Mouse (Mus musculus): Measurements from ENCODE around the gene Sh3gl1. TPM values are rescaled to one million over a fixed set of nuclear protein-coding genes. Genes with fewer than 3 reads are reported as not detected.

The Sh3gl1 gene
- polyA plus RNA-seq, 1 experiment from 2014 or later = 96.0 TPM

DNA sequence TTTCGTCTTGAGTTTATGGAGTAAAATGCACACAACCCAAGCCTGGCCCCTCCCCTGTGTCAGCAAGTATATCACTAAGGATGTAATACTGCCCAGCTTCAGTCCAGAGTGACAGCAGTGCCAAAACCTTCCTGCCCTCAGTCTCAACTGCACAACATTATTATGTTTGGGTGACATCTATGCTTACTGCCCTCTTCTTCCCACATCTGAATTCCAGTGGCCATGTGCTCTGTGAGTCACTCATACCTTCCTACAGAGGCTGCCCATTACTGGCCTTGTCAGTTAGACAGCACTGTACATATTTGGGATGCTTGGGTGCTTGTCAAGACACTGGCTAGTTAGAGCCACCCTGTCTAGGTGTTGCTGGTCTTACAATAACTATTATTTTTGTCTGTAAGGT lies 10.1 kb downstream of the Sh3gl1 start:
- Histone ChIP-seq H3K27ac (ENCODE audit: low read depth, low read length) (no peak overlapping the region), H3K27me3 (replicated peaks; ENCODE audit: control insufficient read depth, insufficient read depth, low read length) (no peaks in the 10 kb centered on the region), H3K4me1 (ENCODE audit: control insufficient read depth, insufficient read depth, low read length) (no peaks in the 10 kb centered on the region), H3K9ac (ENCODE audit: low read length) (no peak overlapping the region), H3K4me2 (ENCODE audit: low read length) (no peak overlapping the region), H3K9me3 (replicated peaks; ENCODE audit: control insufficient read depth, low read length) (no peaks in the 10 kb centered on the region), H3K4me3 (ENCODE audit: low read depth, low read length) (no peak overlapping the region), H3K36me3 (ENCODE audit: control insufficient read depth, insufficient read depth, low read length) (peaks cover 25% of the 10 kb centered on the region)
- DNase-seq (ENCODE audit: low spot score) (no peak), ATAC-seq (no peak)
- 100% methylated on average over 1 of the region's 1 CpGs for WGBS

DNA sequence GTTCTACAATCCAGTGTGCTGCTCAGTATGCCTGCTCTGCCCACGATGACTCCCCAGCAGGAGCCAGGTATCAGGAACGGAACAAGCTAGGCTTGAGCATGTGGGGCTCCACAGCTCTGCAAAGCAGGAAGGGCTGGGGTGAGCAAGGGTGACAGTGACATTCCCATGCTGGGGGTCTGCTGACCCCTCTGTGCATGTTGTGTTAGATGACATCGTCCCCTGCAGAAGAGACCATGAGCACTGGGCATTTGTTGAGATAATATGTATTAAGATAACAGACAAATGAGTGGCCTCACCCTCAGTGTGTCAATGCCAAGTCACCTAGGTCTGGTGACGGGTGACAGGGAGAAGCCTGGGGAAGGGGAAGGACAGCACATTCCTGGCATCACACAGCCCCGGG lies 11.5 kb downstream of the Sh3gl1 start:
- H3K4me1 ChIP-seq (ENCODE audit: control insufficient read depth, insufficient read depth, low read length) = no peaks in the 10 kb centered on the region
- H3K36me3 ChIP-seq (ENCODE audit: control insufficient read depth, insufficient read depth, low read length) = peaks cover 22% of the 10 kb centered on the region
- H3K9ac ChIP-seq (ENCODE audit: low read length) = no peak overlapping the region
- DNase-seq (ENCODE audit: low spot score) (no peak), ATAC-seq (no peak)
- H3K9me3 ChIP-seq (replicated peaks; ENCODE audit: control insufficient read depth, low read length) = no peaks in the 10 kb centered on the region
- no peak overlapping the region for H3K4me3 ChIP-seq (ENCODE audit: low read depth, low read length)
- H3K27me3 ChIP-seq (replicated peaks; ENCODE audit: control insufficient read depth, insufficient read depth, low read length) = no peaks in the 10 kb centered on the region
- H3K4me2 ChIP-seq (ENCODE audit: low read length) = no peak overlapping the region
- 80% methylated on average over 5 of the region's 5 CpGs for WGBS
- H3K27ac ChIP-seq (ENCODE audit: low read depth, low read length) = no peak overlapping the region

DNA sequence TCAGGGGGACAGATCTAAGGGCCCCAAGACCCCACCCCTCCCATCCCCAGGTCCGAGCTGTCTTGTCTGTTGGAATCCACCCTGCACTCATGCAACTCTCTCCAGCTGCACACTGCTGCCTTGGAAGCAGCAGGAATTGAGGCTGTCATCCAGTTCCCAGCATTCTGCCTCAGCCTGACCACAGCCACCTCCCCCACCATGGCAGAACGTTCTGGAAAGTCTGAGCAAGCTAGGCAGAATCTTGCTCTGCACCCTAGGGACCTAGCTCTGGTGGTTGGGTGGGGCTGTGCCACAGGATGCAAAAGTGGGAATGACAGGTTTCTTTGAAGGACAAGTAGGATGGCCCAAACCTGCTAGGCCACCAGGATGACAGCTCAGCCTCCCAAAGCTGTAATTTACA lies 12.0 kb downstream of the Sh3gl1 start:
- H3K36me3 ChIP-seq (ENCODE audit: control insufficient read depth, insufficient read depth, low read length) = peaks cover 24% of the 10 kb centered on the region
- no peaks in the 10 kb centered on the region for H3K27me3 ChIP-seq (replicated peaks; ENCODE audit: control insufficient read depth, insufficient read depth, low read length)
- H3K9me3 ChIP-seq (replicated peaks; ENCODE audit: control insufficient read depth, low read length) = no peaks in the 10 kb centered on the region
- DNase-seq (ENCODE audit: low spot score) = no peak
- 78% methylated on average over 2 of the region's 2 CpGs for WGBS
- H3K27ac ChIP-seq (ENCODE audit: low read depth, low read length) = no peak overlapping the region
- no peak for ATAC-seq
- H3K4me3 ChIP-seq (ENCODE audit: low read depth, low read length) = no peak overlapping the region
- H3K4me1 ChIP-seq (ENCODE audit: control insufficient read depth, insufficient read depth, low read length) = no peaks in the 10 kb centered on the region
- no peak overlapping the region for H3K9ac ChIP-seq (ENCODE audit: low read length)
- H3K4me2 ChIP-seq (ENCODE audit: low read length) = no peak overlapping the region

DNA sequence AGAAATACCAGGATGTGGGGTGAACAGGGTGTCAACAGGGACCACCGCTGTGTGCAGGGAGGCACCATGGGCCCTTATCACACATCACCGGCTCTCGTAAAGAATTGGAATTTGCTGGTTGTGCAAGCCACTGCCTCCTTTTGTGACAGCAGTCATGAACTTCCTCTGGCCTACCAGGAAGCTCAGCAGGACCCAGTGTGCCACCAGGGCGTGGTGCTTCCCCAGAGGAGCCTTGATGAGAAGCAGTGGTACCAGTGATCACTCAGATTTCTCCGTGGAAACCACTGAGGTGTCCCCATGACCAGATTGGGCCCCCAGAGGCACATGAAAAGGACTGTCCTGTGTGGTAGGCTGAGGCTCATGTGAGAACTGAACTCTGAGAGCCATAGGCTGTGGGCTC lies 13.0 kb downstream of the Sh3gl1 start:
- WGBS = 92% methylated on average over 5 of the region's 5 CpGs
- no peak for DNase-seq (ENCODE audit: low spot score)
- Histone ChIP-seq H3K4me3 (ENCODE audit: low read depth, low read length) (no peak overlapping the region), H3K4me1 (ENCODE audit: control insufficient read depth, insufficient read depth, low read length) (no peaks in the 10 kb centered on the region), H3K27ac (ENCODE audit: low read depth, low read length) (no peak overlapping the region), H3K9ac (ENCODE audit: low read length) (no peak overlapping the region), H3K4me2 (ENCODE audit: low read length) (no peak overlapping the region), H3K27me3 (replicated peaks; ENCODE audit: control insufficient read depth, insufficient read depth, low read length) (no peaks in the 10 kb centered on the region), H3K36me3 (ENCODE audit: control insufficient read depth, insufficient read depth, low read length) (peaks cover 23% of the 10 kb centered on the region), H3K9me3 (replicated peaks; ENCODE audit: control insufficient read depth, low read length) (no peaks in the 10 kb centered on the region)
- no peak for ATAC-seq

DNA sequence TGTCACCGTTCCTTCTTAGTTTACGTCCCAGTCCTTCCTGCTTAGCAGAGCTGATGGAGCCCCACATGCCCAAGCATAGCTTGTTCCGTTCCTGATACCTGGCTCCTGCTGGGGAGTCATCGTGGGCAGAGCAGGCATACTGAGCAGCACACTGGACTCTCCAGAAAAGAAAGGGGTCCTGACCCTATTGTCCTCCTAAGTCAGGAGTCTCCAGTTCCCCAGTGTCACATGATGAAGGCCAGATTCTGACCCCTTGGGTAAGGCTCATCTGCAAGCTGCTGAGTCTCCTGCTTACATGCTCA lies 13.5 kb downstream of the Sh3gl1 start:
- no peak overlapping the region for H3K9ac ChIP-seq (ENCODE audit: low read length)
- H3K4me2 ChIP-seq (ENCODE audit: low read length) = no peak overlapping the region
- DNase-seq (ENCODE audit: low spot score) = no peak
- H3K9me3 ChIP-seq (replicated peaks; ENCODE audit: control insufficient read depth, low read length) = no peaks in the 10 kb centered on the region
- no peak for ATAC-seq
- WGBS = 87% methylated on average over 4 of the region's 4 CpGs
- peaks cover 26% of the 10 kb centered on the region for H3K36me3 ChIP-seq (ENCODE audit: control insufficient read depth, insufficient read depth, low read length)
- H3K27me3 ChIP-seq (replicated peaks; ENCODE audit: control insufficient read depth, insufficient read depth, low read length) = no peaks in the 10 kb centered on the region
- H3K4me3 ChIP-seq (ENCODE audit: low read depth, low read length) = no peak overlapping the region
- no peaks in the 10 kb centered on the region for H3K4me1 ChIP-seq (ENCODE audit: control insufficient read depth, insufficient read depth, low read length)
- H3K27ac ChIP-seq (ENCODE audit: low read depth, low read length) = no peak overlapping the region

DNA sequence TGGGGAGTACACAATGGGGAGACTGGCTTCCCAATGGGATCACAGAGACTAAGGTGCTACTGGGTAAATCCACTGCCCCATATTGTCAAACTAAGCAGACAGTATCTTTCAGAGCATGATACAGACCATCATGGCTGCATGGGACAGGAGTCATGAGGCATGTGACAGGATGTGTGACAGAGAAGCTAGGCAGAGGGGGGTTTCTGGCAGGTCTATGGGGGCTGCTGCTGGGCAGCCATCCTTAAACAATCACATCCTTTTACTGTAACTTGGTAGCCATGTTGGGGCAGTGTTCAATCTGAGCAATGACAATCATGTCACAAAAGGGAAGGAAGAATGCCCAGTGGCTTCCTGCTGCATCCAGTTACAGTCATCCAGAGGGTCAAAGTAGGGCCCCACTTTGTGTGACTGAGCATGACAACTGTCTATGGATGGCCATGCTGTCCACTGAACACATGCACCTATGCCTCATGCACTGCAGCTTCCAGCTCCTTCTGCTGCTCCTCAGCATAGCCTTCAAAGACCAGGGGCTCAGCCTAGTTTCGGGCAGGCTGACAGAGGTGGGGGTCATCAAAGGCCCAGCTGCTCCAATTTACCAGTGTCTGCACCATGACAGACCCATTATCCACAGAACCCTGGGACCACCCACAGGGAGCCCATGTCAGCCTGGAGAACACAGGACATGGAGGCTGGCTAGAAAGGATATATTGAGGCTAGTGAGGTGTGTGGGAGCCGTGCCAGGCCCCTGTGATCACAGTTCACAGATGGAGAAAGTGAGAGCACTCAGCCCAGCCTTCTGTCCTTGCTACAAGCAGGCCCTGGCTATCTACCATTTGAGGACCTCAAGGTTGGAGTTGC lies 14.1 kb downstream of the Sh3gl1 start:
- 64% methylated on average over 2 of the region's 2 CpGs for WGBS
- Histone ChIP-seq H3K4me2 (ENCODE audit: low read length) (no peak overlapping the region), H3K4me3 (ENCODE audit: low read depth, low read length) (no peak overlapping the region), H3K9me3 (replicated peaks; ENCODE audit: control insufficient read depth, low read length) (no peaks in the 10 kb centered on the region), H3K9ac (ENCODE audit: low read length) (no peak overlapping the region), H3K36me3 (ENCODE audit: control insufficient read depth, insufficient read depth, low read length) (peaks cover 32% of the 10 kb centered on the region), H3K27ac (ENCODE audit: low read depth, low read length) (0 out of 2 replicates have a peak overlapping the region, but pooled peaks have one; percentile 10), H3K27me3 (replicated peaks; ENCODE audit: control insufficient read depth, insufficient read depth, low read length) (no peaks in the 10 kb centered on the region), H3K4me1 (ENCODE audit: control insufficient read depth, insufficient read depth, low read length) (no peaks in the 10 kb centered on the region)
- ATAC-seq (no peak), DNase-seq (ENCODE audit: low spot score) (no peak)

DNA sequence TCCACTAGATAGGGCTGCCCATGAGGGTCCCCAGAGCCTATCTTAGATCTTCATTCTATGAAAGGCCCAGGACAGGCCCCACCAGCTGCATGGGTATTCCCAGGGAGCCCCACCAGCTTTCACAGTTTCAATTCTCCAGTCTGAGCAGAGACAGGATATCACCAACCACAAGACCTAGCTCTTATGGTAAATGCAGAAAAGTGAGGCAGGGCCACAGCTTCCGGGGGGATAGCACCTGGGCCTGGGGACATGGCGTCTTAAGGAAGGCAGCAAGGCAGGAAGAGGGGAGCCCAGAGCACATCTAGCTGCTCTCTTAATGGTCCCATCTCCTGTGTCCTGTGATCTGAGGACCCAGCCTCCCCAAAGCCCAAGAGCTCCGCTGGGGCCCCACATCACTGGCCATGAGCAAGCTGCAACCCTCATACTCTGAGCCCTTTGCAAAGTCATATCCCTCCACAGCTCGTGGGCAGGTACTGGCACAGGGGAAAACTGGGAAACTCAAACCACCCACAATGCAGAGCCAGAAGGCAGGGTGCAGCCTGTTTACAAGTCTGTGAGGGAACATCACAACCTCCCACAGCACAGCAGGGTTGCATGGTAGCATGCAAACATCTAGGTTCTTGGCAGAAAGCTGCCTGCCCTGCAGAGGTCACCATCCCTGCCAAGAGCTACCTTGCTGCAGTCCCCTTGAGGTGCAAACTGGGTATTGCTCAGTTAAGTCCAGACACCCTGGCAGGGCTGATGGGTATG lies 15.1 kb downstream of the Sh3gl1 start:
- Histone ChIP-seq H3K27ac (ENCODE audit: low read depth, low read length) (no peak overlapping the region; the same call in 1 of the 2 replicates), H3K36me3 (ENCODE audit: control insufficient read depth, insufficient read depth, low read length) (peaks cover 42% of the 10 kb centered on the region), H3K9ac (ENCODE audit: low read length) (no peak overlapping the region)

DNA sequence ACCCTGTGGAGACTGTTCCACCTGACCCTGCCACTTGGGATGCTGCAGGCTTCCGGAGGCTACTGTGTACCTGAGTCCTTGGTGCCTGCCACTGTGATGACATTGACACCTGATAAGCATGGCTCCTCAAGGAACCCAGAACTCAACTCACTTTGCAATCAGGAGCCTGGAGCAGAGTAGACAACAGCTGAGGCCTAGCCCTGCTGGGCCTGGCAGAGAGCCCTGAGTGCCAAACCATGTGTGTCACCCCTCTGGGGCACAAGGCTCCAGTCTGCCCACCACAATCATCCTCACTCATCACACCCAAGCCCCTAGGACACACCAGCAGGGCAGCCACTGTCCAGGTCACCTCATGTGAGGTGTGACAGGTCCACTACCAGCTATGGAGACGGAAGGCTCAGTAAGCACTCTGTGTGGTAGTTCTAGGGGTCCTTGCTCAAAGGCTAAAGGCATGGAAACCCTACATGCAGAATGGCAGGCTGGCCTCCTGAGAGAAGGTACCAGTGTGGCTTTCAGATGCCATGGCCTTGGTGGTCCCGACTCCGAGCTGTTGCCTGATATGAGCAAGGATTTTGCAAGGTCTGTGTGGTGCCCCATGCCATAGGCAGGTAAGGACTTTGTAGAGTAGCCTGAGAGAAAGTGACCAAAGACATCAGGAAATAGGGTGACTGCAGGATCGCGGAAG lies 15.9 kb downstream of the Sh3gl1 start:
- ATAC-seq = no peak
- Histone ChIP-seq H3K27ac (ENCODE audit: low read depth, low read length) (no peak overlapping the region; the same call in 1 of the 2 replicates), H3K36me3 (ENCODE audit: control insufficient read depth, insufficient read depth, low read length) (peaks cover 50% of the 10 kb centered on the region), H3K4me1 (ENCODE audit: control insufficient read depth, insufficient read depth, low read length) (no peaks in the 10 kb centered on the region), H3K4me3 (ENCODE audit: low read depth, low read length) (no peak overlapping the region), H3K9me3 (replicated peaks; ENCODE audit: control insufficient read depth, low read length) (no peaks in the 10 kb centered on the region), H3K4me2 (ENCODE audit: low read length) (no peak overlapping the region), H3K27me3 (replicated peaks; ENCODE audit: control insufficient read depth, insufficient read depth, low read length) (no peaks in the 10 kb centered on the region), H3K9ac (ENCODE audit: low read length) (no peak overlapping the region)
- 95% methylated on average over 6 of the region's 6 CpGs for WGBS
- no peak for DNase-seq (ENCODE audit: low spot score)

More for the DNA sequence above, 15.1 kb downstream of the Sh3gl1 start:
- Histone ChIP-seq H3K4me3 (ENCODE audit: low read depth, low read length) (no peak overlapping the region), H3K9me3 (replicated peaks; ENCODE audit: control insufficient read depth, low read length) (no peaks in the 10 kb centered on the region), H3K4me1 (ENCODE audit: control insufficient read depth, insufficient read depth, low read length) (no peaks in the 10 kb centered on the region), H3K4me2 (ENCODE audit: low read length) (no peak overlapping the region), H3K27me3 (replicated peaks; ENCODE audit: control insufficient read depth, insufficient read depth, low read length) (no peaks in the 10 kb centered on the region)
- ATAC-seq (no peak), DNase-seq (ENCODE audit: low spot score) (no peak)
- 93% methylated on average over 4 of the region's 4 CpGs for WGBS
